In genomic region chr4:117101218-117101617, GRCm38 (mm10) we compare ENCODE assay signal across 9 mouse cellular contexts. TPM values are rescaled to one million over a fixed set of nuclear protein-coding genes. Genes with fewer than 3 reads are reported as not detected.
DNase-seq lines count a peak whose midpoint lies in the region; ATAC-seq and TF ChIP-seq lines count a peak whose summit lies in the region.
"Had no signal": no experiment of that assay in that cellular context is flagged by ENCODE, and none has a peak within 500 bp of the region (broad histone marks: within the 10 kb centered on the region; RNA-seq: fewer than 3 reads in every experiment).

No protein-coding gene starts in this region.

- peaks cover 13% of the 10 kb centered on the region for H3K4me1 ChIP-seq in midbrain, embryonic 11.5 days (ENCODE audit: control insufficient read depth, insufficient read depth, low read length)
- H3K4me1 ChIP-seq in midbrain, embryonic 13.5 days (replicated peaks), result peaks cover 27% of the 10 kb centered on the region
- 0 out of 2 replicates have a peak, but pooled peaks cover 5% of the 10 kb centered on the region for H3K4me1 ChIP-seq in kidney, postnatal 0 days (replicated peaks; ENCODE audit: insufficient read depth, low read length)

- H3K9ac ChIP-seq in midbrain, embryonic 11.5 days (ENCODE audit: low read length), result no peak overlapping the region
- no peak overlapping the region for H3K9ac ChIP-seq in midbrain, embryonic 13.5 days (replicated peaks)
- H3K9ac ChIP-seq in kidney, postnatal 0 days (ENCODE audit: low read depth, low read length), result no peak overlapping the region
- H3K9ac ChIP-seq: embryonic facial prominence, embryonic 13.5 days had no signal

- no peaks in the 10 kb centered on the region for H3K9me3 ChIP-seq in midbrain, embryonic 11.5 days (ENCODE audit: control insufficient read depth, low read length)
- no peaks in the 10 kb centered on the region for H3K9me3 ChIP-seq in midbrain, embryonic 13.5 days
- no peaks in the 10 kb centered on the region for H3K9me3 ChIP-seq in kidney, postnatal 0 days (replicated peaks; ENCODE audit: low read length)
- H3K9me3 ChIP-seq: embryonic facial prominence, embryonic 13.5 days had no signal

- H3K36me3 ChIP-seq in midbrain, embryonic 11.5 days (ENCODE audit: control insufficient read depth, insufficient read depth, low read length), result no peaks in the 10 kb centered on the region
- peaks cover 6% of the 10 kb centered on the region; the same call in 1 of the 2 replicates for H3K36me3 ChIP-seq in midbrain, embryonic 13.5 days
- no peaks in the 10 kb centered on the region for H3K36me3 ChIP-seq in kidney, postnatal 0 days (ENCODE audit: insufficient read depth, low read length)

- no peak overlapping the region for H3K4me3 ChIP-seq in midbrain, embryonic 11.5 days (ENCODE audit: low read depth, low read length)
- no peak overlapping the region for H3K4me3 ChIP-seq in midbrain, embryonic 13.5 days (replicated peaks)
- H3K4me3 ChIP-seq in kidney, postnatal 0 days (replicated peaks; ENCODE audit: low read depth, low read length), result no peak overlapping the region
- H3K4me3 ChIP-seq: embryonic facial prominence, embryonic 13.5 days had no signal

- no peak overlapping the region for H3K4me2 ChIP-seq in midbrain, embryonic 11.5 days
- no peak overlapping the region for H3K4me2 ChIP-seq in midbrain, embryonic 13.5 days (replicated peaks)
- H3K4me2 ChIP-seq in kidney, postnatal 0 days (ENCODE audit: low read length), result no peak overlapping the region
- H3K4me2 ChIP-seq: embryonic facial prominence, embryonic 13.5 days had no signal

- ATAC-seq in midbrain, embryonic 11.5 days (ENCODE audit: low FRiP score), result peak; percentile 20; the same call in 1 of the 2 replicates
- no peak for ATAC-seq in midbrain, embryonic 13.5 days
- no peak for ATAC-seq in kidney, postnatal 0 days (replicated peaks; ENCODE audit: low FRiP score, low read depth)

- no peak overlapping the region for H3K27ac ChIP-seq in midbrain, embryonic 11.5 days (ENCODE audit: low read depth, low read length)
- no peak overlapping the region for H3K27ac ChIP-seq in midbrain, embryonic 13.5 days
- 0 out of 2 replicates have a peak overlapping the region, but pooled peaks have one; percentile 2 for H3K27ac ChIP-seq in kidney, postnatal 0 days
- H3K27ac ChIP-seq: embryonic facial prominence, embryonic 13.5 days had no signal

- peak; percentile 67 for TF ChIP-seq CTCF in kidney, postnatal 0 days (IDR thresholded peaks at IDR 0.05; ENCODE audit: low read depth)

- DNase-seq in midbrain, embryonic 11.5 days (ENCODE audit: low spot score, missing footprints), result no peak
- peak; percentile 74 for DNase-seq in embryo, embryonic 10 days (ENCODE audit: low spot score)
- DNase-seq in kidney, postnatal 0 days (ENCODE audit: low spot score), result peak; percentile 83
- peak; percentile 44 for DNase-seq in naive thymus-derived CD4-positive, alpha-beta T cell, adult 2 months (ENCODE audit: low read depth)
- DNase-seq in adrenal gland, adult 2 months, result no peak
- DNase-seq in spleen, adult 12 weeks (ENCODE audit: low spot score), result no peak
- DNase-seq in cerebellum, postnatal 25 days, result no peak

- 50% methylated on average over 7 of the region's 7 CpGs for WGBS in midbrain, embryonic 11.5 days
- 43% methylated on average over 7 of the region's 7 CpGs for WGBS in midbrain, embryonic 13.5 days
- 45% methylated on average over 7 of the region's 7 CpGs for WGBS in kidney, postnatal 0 days

- H3K27me3 ChIP-seq in midbrain, embryonic 11.5 days (ENCODE audit: control insufficient read depth, insufficient read depth, low read length), result no peaks in the 10 kb centered on the region; the same call in 1 of the 2 replicates
- H3K27me3 ChIP-seq in midbrain, embryonic 13.5 days, result peaks cover 28% of the 10 kb centered on the region
- H3K27me3 ChIP-seq in kidney, postnatal 0 days (ENCODE audit: insufficient read depth, low read length), result no peaks in the 10 kb centered on the region
- H3K27me3 ChIP-seq: embryonic facial prominence, embryonic 13.5 days had no signal

RNA-seq across cellular contexts. Expression of gene Ptch2, which starts 5.3 kb away (rescaled TPM):
- polyA plus RNA-seq in midbrain, embryonic 11.5 days (2014; fragmentation: Nextera tagmentation; extraction: Ambion mirVana), result 3.6 and 5.0 TPM in 2 replicates
- polyA plus RNA-seq in midbrain, embryonic 13.5 days (2015; fragmentation: Nextera tagmentation; extraction: Ambion mirVana), result 7.1 and 7.3 TPM in 2 replicates
- 4.0 TPM in 2 replicates for polyA plus RNA-seq in kidney, postnatal 0 days (2015; fragmentation: Nextera tagmentation; extraction: Ambion mirVana)
- total RNA-seq in adrenal gland, adult 2 months (2021), result 1 to 10 TPM; 2.8 to 6.5 TPM
- polyA plus RNA-seq in adrenal gland, adult 2 months (2012; rRNA removed), result 24.4 and 25.1 TPM in 2 replicates

RNA-seq across cellular contexts. Expression of gene Btbd19, which starts 24.3 kb away (rescaled TPM):
- polyA plus RNA-seq in midbrain, embryonic 11.5 days (2014; fragmentation: Nextera tagmentation; extraction: Ambion mirVana), result 2.7 and 3.8 TPM in 2 replicates
- 3.3 and 3.4 TPM in 2 replicates for polyA plus RNA-seq in midbrain, embryonic 13.5 days (2015; fragmentation: Nextera tagmentation; extraction: Ambion mirVana)
- 4.3 and 4.9 TPM in 2 replicates for polyA plus RNA-seq in kidney, postnatal 0 days (2015; fragmentation: Nextera tagmentation; extraction: Ambion mirVana)
- 1 to 10 TPM; 8.0 to 9.7 TPM for total RNA-seq in adrenal gland, adult 2 months (2021)
- 6.0 and 7.4 TPM in 2 replicates for polyA plus RNA-seq in adrenal gland, adult 2 months (2012; rRNA removed)

RNA-seq across cellular contexts. Expression of gene Tctex1d4, which starts 25.4 kb away (rescaled TPM):
- not detected in 2 replicates for polyA plus RNA-seq in midbrain, embryonic 11.5 days (2014; fragmentation: Nextera tagmentation; extraction: Ambion mirVana)
- polyA plus RNA-seq in midbrain, embryonic 13.5 days (2015; fragmentation: Nextera tagmentation; extraction: Ambion mirVana), result not detected in 2 replicates
- 0.24 TPM in 1 of 2 replicates, not detected in the other for polyA plus RNA-seq in kidney, postnatal 0 days (2015; fragmentation: Nextera tagmentation; extraction: Ambion mirVana)
- total RNA-seq in adrenal gland, adult 2 months (2021), result not detected
- 0.45 TPM in 1 of 2 replicates, not detected in the other for polyA plus RNA-seq in adrenal gland, adult 2 months (2012; rRNA removed)
- polyA plus RNA-seq: embryonic facial prominence, embryonic 13.5 days had no signal

RNA-seq across cellular contexts. Expression of gene Plk3, which starts 32.5 kb away (rescaled TPM):
- polyA plus RNA-seq in midbrain, embryonic 11.5 days (2014; fragmentation: Nextera tagmentation; extraction: Ambion mirVana), result 28.0 and 32.8 TPM in 2 replicates
- 18.6 and 19.3 TPM in 2 replicates for polyA plus RNA-seq in midbrain, embryonic 13.5 days (2015; fragmentation: Nextera tagmentation; extraction: Ambion mirVana)
- polyA plus RNA-seq in kidney, postnatal 0 days (2015; fragmentation: Nextera tagmentation; extraction: Ambion mirVana), result 3.7 and 4.0 TPM in 2 replicates
- total RNA-seq in adrenal gland, adult 2 months (2021), result 10 to 100 TPM in 1 of 2 experiments, 1 to 10 TPM in 1; 8.4 to 23.6 TPM
- polyA plus RNA-seq in adrenal gland, adult 2 months (2012; rRNA removed), result 11.3 and 11.5 TPM in 2 replicates

RNA-seq across cellular contexts. Expression of gene Rps8, which starts 54.8 kb away (rescaled TPM):
- 780 and 794 TPM in 2 replicates for polyA plus RNA-seq in midbrain, embryonic 11.5 days (2014; fragmentation: Nextera tagmentation; extraction: Ambion mirVana)
- 558 and 623 TPM in 2 replicates for polyA plus RNA-seq in midbrain, embryonic 13.5 days (2015; fragmentation: Nextera tagmentation; extraction: Ambion mirVana)
- 988 and 1,137 TPM in 2 replicates for polyA plus RNA-seq in kidney, postnatal 0 days (2015; fragmentation: Nextera tagmentation; extraction: Ambion mirVana)
- total RNA-seq in adrenal gland, adult 2 months (2021), result 1,000 to 10,000 TPM in 1 of 2 experiments, 100 to 1,000 TPM in 1; 552 to 1,148 TPM
- polyA plus RNA-seq in adrenal gland, adult 2 months (2012; rRNA removed), result 156 and 162 TPM in 2 replicates

Comparison
In these comparisons a context has a peak if more than half of its experiments do, and no peak if none do; other contexts are left out.
1. DNase-seq: peak in embryo, embryonic 10 days (single experiment), kidney, postnatal 0 days (single experiment) and naive thymus-derived CD4-positive, alpha-beta T cell, adult 2 months (single experiment); none in midbrain, embryonic 11.5 days (single experiment), adrenal gland, adult 2 months (single experiment), spleen, adult 12 weeks (single experiment) and cerebellum, postnatal 25 days (0 of 2).